Mouse (Mus musculus): ENCODE results near the gene Zc3h15. TPM values are rescaled to one million over a fixed set of nuclear protein-coding genes. Genes with fewer than 3 reads are reported as not detected.

Zc3h15 gene
- polyA plus RNA-seq, 1 experiment from 2014 or later: 191 TPM

DNA sequence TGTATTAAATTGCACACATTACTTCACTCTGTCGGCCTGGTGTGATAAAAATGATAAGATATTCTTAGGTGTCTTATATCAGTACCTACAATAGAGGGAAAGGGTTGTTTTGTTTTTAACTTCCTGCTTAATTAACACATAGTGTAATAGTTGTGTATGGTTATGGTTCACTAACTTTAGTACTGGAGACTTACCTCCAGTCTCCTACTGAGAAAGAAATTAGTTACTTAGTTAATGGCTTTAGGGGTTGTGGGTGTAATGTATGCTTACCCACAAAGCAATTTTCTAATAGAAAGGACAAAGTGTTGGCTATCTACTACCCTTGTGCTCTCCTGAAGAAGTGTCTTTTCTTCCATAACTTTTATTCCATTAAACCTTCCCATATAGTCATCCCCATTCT lies 23.8 kb downstream of the Zc3h15 start:
- DNase-seq (ENCODE audit: low spot score): no peak

DNA sequence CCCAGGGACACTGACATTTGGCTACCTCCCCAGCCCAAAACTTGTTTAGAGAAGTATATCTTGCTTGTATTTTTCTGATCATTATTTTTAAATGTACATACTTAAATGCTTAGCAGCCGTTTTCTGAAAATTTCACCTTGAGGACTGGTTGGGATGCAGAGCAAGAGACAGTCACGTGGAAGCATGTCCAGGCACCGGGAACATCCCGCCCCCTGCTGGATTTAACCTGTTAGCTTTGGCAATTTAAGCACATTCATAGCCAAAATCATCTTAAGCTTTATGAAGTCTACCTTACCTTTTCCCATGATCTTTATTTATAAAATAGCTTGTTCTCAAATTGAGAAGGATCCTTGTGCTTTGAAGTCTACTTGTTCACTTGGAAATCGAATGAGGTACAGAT lies 25.8 kb downstream of the Zc3h15 start:
- 89% methylated on average over 5 of the region's 5 CpGs for WGBS
- ATAC-seq (ENCODE audit: low FRiP score): no peak
- H3K27me3 ChIP-seq (ENCODE audit: control insufficient read depth, insufficient read depth, low read length): no peaks in the 10 kb centered on the region
- no peak overlapping the region for H3K27ac ChIP-seq (ENCODE audit: low read depth, low read length)
- H3K4me2 ChIP-seq (replicated peaks; ENCODE audit: low read depth, low read length): no peak overlapping the region
- no peaks in the 10 kb centered on the region for H3K36me3 ChIP-seq (ENCODE audit: control insufficient read depth, insufficient read depth, low read length)
- DNase-seq (ENCODE audit: low spot score): no peak
- no peaks in the 10 kb centered on the region for H3K4me1 ChIP-seq (replicated peaks; ENCODE audit: control insufficient read depth, insufficient read depth, low read length)
- no peak overlapping the region for H3K9ac ChIP-seq (ENCODE audit: low read depth, low read length)
- H3K4me3 ChIP-seq (ENCODE audit: low read depth, low read length): no peak overlapping the region
- H3K9me3 ChIP-seq (ENCODE audit: control insufficient read depth, low read length): no peaks in the 10 kb centered on the region

More for the DNA sequence above, 23.8 kb downstream of the Zc3h15 start:
- Histone ChIP-seq H3K9ac (ENCODE audit: low read depth, low read length) (no peak overlapping the region), H3K27me3 (ENCODE audit: control insufficient read depth, insufficient read depth, low read length) (no peaks in the 10 kb centered on the region), H3K36me3 (ENCODE audit: control insufficient read depth, insufficient read depth, low read length) (no peaks in the 10 kb centered on the region), H3K4me2 (replicated peaks; ENCODE audit: low read depth, low read length) (no peak overlapping the region), H3K9me3 (ENCODE audit: control insufficient read depth, low read length) (no peaks in the 10 kb centered on the region), H3K27ac (ENCODE audit: low read depth, low read length) (no peak overlapping the region), H3K4me1 (replicated peaks; ENCODE audit: control insufficient read depth, insufficient read depth, low read length) (no peaks in the 10 kb centered on the region), H3K4me3 (ENCODE audit: low read depth, low read length) (no peak overlapping the region)
- ATAC-seq (ENCODE audit: low FRiP score): no peak
- 93% methylated on average over 1 of the region's 1 CpGs for WGBS

DNA sequence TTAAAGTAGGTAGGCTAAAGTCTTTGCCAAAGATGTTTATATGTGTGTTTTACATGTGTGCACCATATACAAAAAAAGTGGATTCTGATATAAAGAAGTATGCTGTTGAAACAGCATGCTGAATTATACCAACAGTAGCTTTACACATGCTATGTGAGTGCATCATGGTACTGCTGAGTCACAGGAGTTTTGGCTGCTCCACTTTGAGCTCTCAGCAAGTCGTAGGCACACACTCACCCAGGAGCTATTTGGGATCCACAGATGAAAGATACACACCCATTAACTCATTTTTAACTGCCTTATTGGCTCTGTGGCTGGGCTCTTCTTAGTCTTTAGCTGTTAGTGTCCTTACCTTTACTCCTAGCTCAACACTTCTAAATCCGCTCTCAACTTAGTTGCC lies 27.6 kb downstream of the Zc3h15 start:
- H3K36me3 ChIP-seq (ENCODE audit: control insufficient read depth, insufficient read depth, low read length): no peaks in the 10 kb centered on the region
- WGBS: 93% methylated on average over 2 of the region's 2 CpGs
- no peak for ATAC-seq (ENCODE audit: low FRiP score)

DNA sequence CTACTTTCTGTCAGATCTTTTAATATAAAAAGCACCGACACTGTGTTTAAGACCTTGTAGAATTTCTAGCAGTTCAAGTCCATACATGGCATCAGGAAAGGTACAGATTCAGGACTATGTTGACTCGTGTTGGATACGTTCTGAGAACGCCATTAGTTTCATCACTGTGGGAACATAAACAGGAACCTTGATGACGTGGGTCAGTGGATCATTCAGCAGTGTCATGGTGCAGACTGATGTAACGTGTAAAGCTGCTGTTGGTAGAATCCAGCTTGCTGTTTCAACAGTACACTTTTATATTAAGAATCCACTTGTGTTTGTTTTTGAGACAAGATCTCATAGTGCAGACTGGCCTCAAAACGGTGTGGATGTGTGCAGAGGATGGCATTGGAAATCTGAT lies 28.8 kb downstream of the Zc3h15 start:
- no peaks in the 10 kb centered on the region for H3K27me3 ChIP-seq (ENCODE audit: control insufficient read depth, insufficient read depth, low read length)
- H3K4me3 ChIP-seq (ENCODE audit: low read depth, low read length): no peak overlapping the region
- DNase-seq (ENCODE audit: low spot score): no peak
- H3K4me1 ChIP-seq (replicated peaks; ENCODE audit: control insufficient read depth, insufficient read depth, low read length): no peaks in the 10 kb centered on the region
- WGBS: 77% methylated on average over 7 of the region's 7 CpGs
- H3K36me3 ChIP-seq (ENCODE audit: control insufficient read depth, insufficient read depth, low read length): no peaks in the 10 kb centered on the region
- no peak overlapping the region for H3K9ac ChIP-seq (ENCODE audit: low read depth, low read length)
- H3K27ac ChIP-seq (ENCODE audit: low read depth, low read length): no peak overlapping the region
- no peak overlapping the region for H3K4me2 ChIP-seq (replicated peaks; ENCODE audit: low read depth, low read length)
- no peak for ATAC-seq (ENCODE audit: low FRiP score)
- H3K9me3 ChIP-seq (ENCODE audit: control insufficient read depth, low read length): no peaks in the 10 kb centered on the region

More for the DNA sequence above, 27.6 kb downstream of the Zc3h15 start:
- no peaks in the 10 kb centered on the region for H3K27me3 ChIP-seq (ENCODE audit: control insufficient read depth, insufficient read depth, low read length)
- H3K4me3 ChIP-seq (ENCODE audit: low read depth, low read length): no peak overlapping the region
- DNase-seq (ENCODE audit: low spot score): no peak
- no peak overlapping the region for H3K4me2 ChIP-seq (replicated peaks; ENCODE audit: low read depth, low read length)
- H3K27ac ChIP-seq (ENCODE audit: low read depth, low read length): no peak overlapping the region
- H3K9me3 ChIP-seq (ENCODE audit: control insufficient read depth, low read length): no peaks in the 10 kb centered on the region
- no peak overlapping the region for H3K9ac ChIP-seq (ENCODE audit: low read depth, low read length)
- H3K4me1 ChIP-seq (replicated peaks; ENCODE audit: control insufficient read depth, insufficient read depth, low read length): no peaks in the 10 kb centered on the region

GRCm38 (mm10) chr2:83673843-83674242 lies 29.6 kb downstream of the Zc3h15 start:
- 92% methylated on average over 2 of the region's 2 CpGs for WGBS
- H3K9ac ChIP-seq (ENCODE audit: low read depth, low read length): no peak overlapping the region
- no peak overlapping the region for H3K4me2 ChIP-seq (replicated peaks; ENCODE audit: low read depth, low read length)
- ATAC-seq (ENCODE audit: low FRiP score) (no peak), DNase-seq (ENCODE audit: low spot score) (no peak)
- no peak overlapping the region for H3K4me3 ChIP-seq (ENCODE audit: low read depth, low read length)
- no peaks in the 10 kb centered on the region for H3K36me3 ChIP-seq (ENCODE audit: control insufficient read depth, insufficient read depth, low read length)
- H3K9me3 ChIP-seq (ENCODE audit: control insufficient read depth, low read length): no peaks in the 10 kb centered on the region
- no peaks in the 10 kb centered on the region for H3K27me3 ChIP-seq (ENCODE audit: control insufficient read depth, insufficient read depth, low read length)
- H3K4me1 ChIP-seq (replicated peaks; ENCODE audit: control insufficient read depth, insufficient read depth, low read length): no peaks in the 10 kb centered on the region
- H3K27ac ChIP-seq (ENCODE audit: low read depth, low read length): no peak overlapping the region

DNA sequence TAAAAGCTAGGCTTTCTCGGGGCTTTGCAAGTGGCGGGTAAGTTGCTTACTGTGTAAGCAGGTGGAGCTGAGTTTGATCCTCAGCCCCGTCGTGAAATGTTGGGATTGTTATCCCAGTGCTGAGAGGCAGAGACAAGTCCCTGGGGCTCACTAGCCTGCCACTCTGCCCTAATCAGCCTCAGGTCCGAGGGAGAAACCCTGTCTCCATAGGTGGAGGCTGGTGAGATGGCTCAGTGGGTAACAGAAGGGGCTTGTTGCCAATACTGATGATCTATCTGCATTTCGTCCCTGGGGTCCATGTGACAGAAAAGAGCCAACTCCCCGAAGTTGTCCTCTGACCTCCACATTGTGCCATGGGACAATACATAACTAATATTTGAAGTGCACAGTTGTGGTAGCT lies 30.2 kb downstream of the Zc3h15 start:
- no peak overlapping the region for H3K4me2 ChIP-seq (replicated peaks; ENCODE audit: low read depth, low read length)
- H3K27ac ChIP-seq (ENCODE audit: low read depth, low read length): no peak overlapping the region
- no peak overlapping the region for H3K4me3 ChIP-seq (ENCODE audit: low read depth, low read length)
- DNase-seq (ENCODE audit: low spot score) (no peak), ATAC-seq (ENCODE audit: low FRiP score) (peak; percentile 56)
- H3K27me3 ChIP-seq (ENCODE audit: control insufficient read depth, insufficient read depth, low read length): no peaks in the 10 kb centered on the region
- H3K9ac ChIP-seq (ENCODE audit: low read depth, low read length): no peak overlapping the region
- no peaks in the 10 kb centered on the region for H3K9me3 ChIP-seq (ENCODE audit: control insufficient read depth, low read length)
- no peaks in the 10 kb centered on the region for H3K4me1 ChIP-seq (replicated peaks; ENCODE audit: control insufficient read depth, insufficient read depth, low read length)
- no peaks in the 10 kb centered on the region for H3K36me3 ChIP-seq (ENCODE audit: control insufficient read depth, insufficient read depth, low read length)
- 81% methylated on average over 7 of the region's 7 CpGs for WGBS

- no peaks in the 10 kb centered on the region for H3K4me1 ChIP-seq (replicated peaks; ENCODE audit: control insufficient read depth, insufficient read depth, low read length)
- H3K4me2 ChIP-seq (replicated peaks; ENCODE audit: low read depth, low read length): no peak overlapping the region
- no peaks in the 10 kb centered on the region for H3K9me3 ChIP-seq (ENCODE audit: control insufficient read depth, low read length)
- no peaks in the 10 kb centered on the region for H3K27me3 ChIP-seq (ENCODE audit: control insufficient read depth, insufficient read depth, low read length)
- no peak overlapping the region for H3K27ac ChIP-seq (ENCODE audit: low read depth, low read length)
- DNase-seq (ENCODE audit: low spot score): no peak
- H3K9ac ChIP-seq (ENCODE audit: low read depth, low read length): no peak overlapping the region
- ATAC-seq (ENCODE audit: low FRiP score): no peak
- H3K4me3 ChIP-seq (ENCODE audit: low read depth, low read length): no peak overlapping the region
- H3K36me3 ChIP-seq (ENCODE audit: control insufficient read depth, insufficient read depth, low read length): no peaks in the 10 kb centered on the region
- WGBS: 94% methylated on average over 9 of the region's 9 CpGs
Measured at GRCm38 (mm10) chr2:83674896-83675295, 30.7 kb downstream of the Zc3h15 start.

GRCm38 (mm10) chr2:83675681-83676080 lies 31.4 kb downstream of the Zc3h15 start:
- Histone ChIP-seq H3K9me3 (ENCODE audit: control insufficient read depth, low read length) (no peaks in the 10 kb centered on the region), H3K27me3 (ENCODE audit: control insufficient read depth, insufficient read depth, low read length) (no peaks in the 10 kb centered on the region), H3K27ac (ENCODE audit: low read depth, low read length) (no peak overlapping the region), H3K4me1 (replicated peaks; ENCODE audit: control insufficient read depth, insufficient read depth, low read length) (no peaks in the 10 kb centered on the region), H3K36me3 (ENCODE audit: control insufficient read depth, insufficient read depth, low read length) (no peaks in the 10 kb centered on the region), H3K4me3 (ENCODE audit: low read depth, low read length) (no peak overlapping the region), H3K9ac (ENCODE audit: low read depth, low read length) (no peak overlapping the region), H3K4me2 (replicated peaks; ENCODE audit: low read depth, low read length) (no peak overlapping the region)
- ATAC-seq (ENCODE audit: low FRiP score): no peak
- DNase-seq (ENCODE audit: low spot score): no peak
- WGBS: 69% methylated on average over 5 of the region's 5 CpGs

GRCm38 (mm10) chr2:83676226-83676870 lies 32.1 kb downstream of the Zc3h15 start:
- no peak for ATAC-seq (ENCODE audit: low FRiP score)
- no peaks in the 10 kb centered on the region for H3K27me3 ChIP-seq (ENCODE audit: control insufficient read depth, insufficient read depth, low read length)
- WGBS: 84% methylated on average over 4 of the region's 4 CpGs
- H3K4me1 ChIP-seq (replicated peaks; ENCODE audit: control insufficient read depth, insufficient read depth, low read length): no peaks in the 10 kb centered on the region
- H3K36me3 ChIP-seq (ENCODE audit: control insufficient read depth, insufficient read depth, low read length): no peaks in the 10 kb centered on the region
- no peak overlapping the region for H3K27ac ChIP-seq (ENCODE audit: low read depth, low read length)
- DNase-seq (ENCODE audit: low spot score): no peak
- H3K4me3 ChIP-seq (ENCODE audit: low read depth, low read length): no peak overlapping the region
- no peak overlapping the region for H3K9ac ChIP-seq (ENCODE audit: low read depth, low read length)
- no peak overlapping the region for H3K4me2 ChIP-seq (replicated peaks; ENCODE audit: low read depth, low read length)
- H3K9me3 ChIP-seq (ENCODE audit: control insufficient read depth, low read length): no peaks in the 10 kb centered on the region

Measured in hindbrain, embryonic 11.5 days (tissue).